Mouse (Mus musculus) spleen, adult 18-20 months (tissue): Measurements from ENCODE around the gene Mras.
A peak's percentile ranks its signal among the peaks of the same experiment; 100 is the strongest.

ENCODE experiments used
- DNase-seq, 2 experiments: peaks; one replicate each; pipeline ENCODE4 v3.0.0; 2022; ENCODE audit warnings: mixed read lengths in 2 of 2

The Mras gene

GRCm38 (mm10) chr9:99437031-99437764 lies at the start of gene Mras:
Gene Mras, minus strand, starts transcription at chr9:99437381.
- no peak for DNase-seq

- DNase-seq: no peak
Observed at GRCm38 (mm10) chr9:99485144-99485543, 48.0 kb upstream of the Mras start.

GRCm38 (mm10) chr9:99484632-99485031 lies 47.5 kb upstream of the Mras start:
- no peak for DNase-seq

GRCm38 (mm10) chr9:99483191-99483590 lies 46.0 kb upstream of the Mras start:
- no peak for DNase-seq

GRCm38 (mm10) chr9:99480764-99481163 lies 43.6 kb upstream of the Mras start:
- no peak for DNase-seq

- DNase-seq: no peak
Observed at GRCm38 (mm10) chr9:99479181-99479711, 42.1 kb upstream of the Mras start.

GRCm38 (mm10) chr9:99471334-99471733 lies 34.2 kb upstream of the Mras start:
- DNase-seq: no peak

- no peak for DNase-seq
Observed at GRCm38 (mm10) chr9:99470347-99471092, 33.3 kb upstream of the Mras start.

GRCm38 (mm10) chr9:99469681-99470273 lies 32.6 kb upstream of the Mras start:
- peak in 1 of 2 experiments; percentile 23 for DNase-seq

GRCm38 (mm10) chr9:99468572-99468971 lies 31.4 kb upstream of the Mras start:
- DNase-seq: no peak

- DNase-seq: no peak
Observed at GRCm38 (mm10) chr9:99464876-99465275, 27.7 kb upstream of the Mras start.

GRCm38 (mm10) chr9:99459730-99460129 lies 22.5 kb upstream of the Mras start:
- DNase-seq: no peak

GRCm38 (mm10) chr9:99458529-99459208 lies 21.5 kb upstream of the Mras start:
- DNase-seq: peak in 1 of 2 experiments; percentile 59

- DNase-seq: no peak
Observed at GRCm38 (mm10) chr9:99454211-99454610, 17.0 kb upstream of the Mras start.

GRCm38 (mm10) chr9:99451161-99451560 lies 14.0 kb upstream of the Mras start, which contains the start of gene Nme9:
Gene Nme9, plus strand, starts transcription at chr9:99451475.
- no peak for DNase-seq

GRCm38 (mm10) chr9:99449886-99450647 lies 12.9 kb upstream of the Mras start:
- no peak for DNase-seq

- no peak for DNase-seq
Observed at GRCm38 (mm10) chr9:99447323-99447722, 10.1 kb upstream of the Mras start.

- no peak for DNase-seq
Observed at GRCm38 (mm10) chr9:99446259-99446658, 9.1 kb upstream of the Mras start.

- DNase-seq: peak in 1 of 2 experiments; percentile 8
Observed at GRCm38 (mm10) chr9:99444590-99445178, 7.5 kb upstream of the Mras start.

GRCm38 (mm10) chr9:99441647-99442433 lies 4.7 kb upstream of the Mras start:
- DNase-seq: no peak

GRCm38 (mm10) chr9:99440941-99441340 lies 3.8 kb upstream of the Mras start:
- DNase-seq: no peak
